Mouse (Mus musculus) liver, postnatal 0 days (tissue): ENCODE results near the gene Traf3. TPM values are rescaled to one million over a fixed set of nuclear protein-coding genes. Genes with fewer than 3 reads are reported as not detected.
A peak's percentile ranks its signal among the peaks of the same experiment; 100 is the strongest.

Experiments
- ATAC-seq: fragments of 200-750 bp; cut with Nextera tagmentation; 2 replicates; pipeline ENCODE4 v1.8.0; 2017; ENCODE audit warnings: mild to moderate bottlenecking, moderate library complexity
- DNase-seq: peaks from one replicate; pipeline ENCODE4 v3.0.0-alpha.2; 2016
- H3K27ac ChIP-seq: fragments of 300-500 bp; sonication (generic); 2 replicates; pipeline ENCODE4 v1.5.1; 2014; ENCODE audit warnings: antibody characterized with exemption, moderate library complexity, mild to moderate bottlenecking, low read depth
- H3K27me3 ChIP-seq: fragments of 300-500 bp; sonication (generic); 2 replicates; pipeline ENCODE4 v1.6.1; 2014; ENCODE audit warnings: low read length, control low read depth, mixed read lengths; ENCODE audit not compliant: insufficient read depth
- H3K36me3 ChIP-seq: fragments of 300-500 bp; sonication (generic); replicated peaks from 2 replicates; pipeline ENCODE4 v1.6.1; 2014; ENCODE audit warnings: mild to moderate bottlenecking, control low read depth, low read length, moderate library complexity, mixed read lengths; ENCODE audit not compliant: insufficient read depth
- H3K4me1 ChIP-seq: fragments of 300-500 bp; sonication (generic); 2 replicates; pipeline ENCODE4 v1.6.1; 2014; ENCODE audit warnings: antibody characterized with exemption, mild to moderate bottlenecking, control low read depth; ENCODE audit not compliant: insufficient read depth
- H3K4me2 ChIP-seq: fragments of 300-500 bp; sonication (generic); 2 replicates; pipeline ENCODE4 v1.6.1; 2014; ENCODE audit warnings: low read depth, mild to moderate bottlenecking, low read length, moderate library complexity, mixed read lengths
- H3K4me3 ChIP-seq: fragments of 300-500 bp; sonication (generic); 2 replicates; pipeline ENCODE4 v1.5.1; 2014; ENCODE audit warnings: low read depth, low read length
- H3K9ac ChIP-seq: fragments of 300-500 bp; sonication (generic); replicated peaks from 2 replicates; pipeline ENCODE4 v1.6.1; 2014; ENCODE audit warnings: mild to moderate bottlenecking, moderate library complexity
- H3K9me3 ChIP-seq: fragments of 300-500 bp; sonication (generic); 2 replicates; pipeline ENCODE4 v1.6.1; 2016; ENCODE audit warnings: mild to moderate bottlenecking, control low read depth, low read length, mixed read lengths
- CTCF ChIP-seq: sonication (generic); IDR thresholded peaks from 2 replicates; pipeline ENCODE4 v1.5.1; 2016; ENCODE audit warnings: antibody characterized with exemption, low read depth
- EP300 ChIP-seq: IDR thresholded peaks from 2 replicates; pipeline ENCODE4 v1.6.1; 2016; ENCODE audit warnings: antibody characterized with exemption, low read depth, mild to moderate bottlenecking
- WGBS: fragments of 180-500 bp; shearing (Covaris S2); extraction: QIAGEN DNeasy Blood & Tissue Kit; methylation state at CpG from one replicate; pipeline ENCODE4 v1.1.7; 2014; ENCODE audit not compliant: insufficient replicate concordance; 5-methylcytosine and 5-hydroxymethylcytosine counted together
- polyA plus RNA-seq: library from polyadenylated mRNA; unstranded; fragments of >200 nt; fragmentation: Nextera tagmentation; extraction: Ambion mirVana; gene quantifications from 2 replicates; pipeline ENCODE4 v1.2.1, GENCODE M21; 2015

Gene Traf3
- 1.9 and 2.5 TPM in 2 replicates for polyA plus RNA-seq

DNA sequence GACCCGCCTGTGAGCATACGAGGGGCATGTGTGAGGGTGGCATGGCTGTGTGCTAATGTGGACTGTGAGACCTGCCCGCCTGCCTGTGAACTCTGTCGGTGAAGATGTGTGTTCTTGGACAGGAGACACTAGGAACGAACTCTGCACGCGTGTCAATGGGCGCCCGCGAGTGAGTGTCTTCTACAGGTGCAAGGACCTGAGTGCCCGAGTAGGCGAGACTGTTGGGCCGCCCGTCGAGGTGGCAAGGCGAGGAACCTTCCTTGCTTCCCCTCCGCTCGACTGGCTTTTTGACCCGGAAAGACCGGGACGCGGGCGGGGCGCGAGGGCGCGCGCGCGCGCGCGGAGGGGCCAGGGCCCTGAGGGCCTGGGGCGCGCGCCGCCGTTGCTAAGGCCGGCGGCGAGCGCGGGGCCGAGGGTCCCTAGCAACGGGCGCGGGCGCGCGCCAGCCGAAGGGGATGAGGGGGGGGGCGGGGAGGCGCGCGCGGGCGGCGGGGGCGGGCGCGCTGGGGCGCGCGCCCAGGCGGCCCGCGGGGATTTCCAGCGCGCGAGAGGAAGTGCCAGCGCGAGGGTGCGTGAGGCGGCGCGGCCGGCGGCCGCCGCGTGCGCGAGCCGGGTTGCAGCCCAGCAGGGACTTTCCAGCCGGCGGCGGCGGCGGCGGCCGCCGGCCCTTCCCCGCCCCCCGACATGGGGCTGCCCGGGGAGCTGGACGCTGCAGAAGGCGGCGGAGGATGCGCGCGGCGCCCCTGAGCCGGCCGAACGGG is at the start of gene Traf3:
TSS of gene Traf3 (plus strand) at position 540 of the 761 bp plus-strand sequence.
- Histone ChIP-seq H3K27me3 (no peaks in the 10 kb centered on the region), H3K27ac (peak within 1 kb of the TSS; percentile 81), H3K9me3 (no peaks in the 10 kb centered on the region), H3K36me3 (no peaks in the 10 kb centered on the region), H3K9ac (peak within 1 kb of the TSS; percentile 78), H3K4me1 (peaks cover 39% of the 10 kb centered on the region), H3K4me2 (peak within 1 kb of the TSS; percentile 84), H3K4me3 (peak within 1 kb of the TSS; percentile 73)
- DNase-seq (peak; percentile 80), ATAC-seq (peak; percentile 73)
- 7% methylated on average over 40 of the region's 105 CpGs for WGBS
- TF ChIP-seq CTCF (no peak), EP300 (no peak)

DNA sequence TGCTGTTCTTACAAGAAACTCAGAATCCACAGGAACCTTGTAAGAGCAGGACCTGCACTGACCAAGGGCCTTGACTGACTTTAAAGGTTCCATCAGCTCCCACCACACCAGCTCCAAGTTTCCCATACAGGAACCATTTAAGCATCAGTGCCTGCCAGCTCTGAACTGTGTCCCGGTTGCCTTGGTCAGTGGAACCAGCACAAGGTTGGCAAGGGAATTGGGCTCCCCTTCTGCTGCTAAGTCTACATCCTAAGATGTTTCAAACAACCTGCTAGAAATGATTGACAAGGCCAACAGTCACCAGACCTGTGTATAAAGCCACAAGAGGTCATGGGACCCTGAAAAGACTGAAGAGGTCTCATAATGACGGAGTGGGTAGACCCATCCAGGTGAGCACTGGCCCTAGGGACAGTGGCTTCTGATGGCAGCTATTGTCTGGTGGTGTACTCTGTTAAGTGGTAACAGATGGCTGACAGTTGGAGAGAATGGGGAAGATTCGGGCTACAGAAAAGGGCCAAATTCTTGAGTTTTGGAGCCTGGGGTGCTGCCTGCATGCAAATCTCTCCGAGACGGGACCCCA is 46.6 kb upstream of the Traf3 start:
- Histone ChIP-seq H3K36me3 (peaks cover 20% of the 10 kb centered on the region), H3K9ac (no peak overlapping the region), H3K4me3 (no peak overlapping the region), H3K27ac (no peak overlapping the region), H3K4me1 (no peaks in the 10 kb centered on the region), H3K27me3 (no peaks in the 10 kb centered on the region), H3K4me2 (no peak overlapping the region), H3K9me3 (no peaks in the 10 kb centered on the region)
- no peak for DNase-seq
- TF ChIP-seq CTCF (no peak), EP300 (no peak)
- ATAC-seq, result no peak
- WGBS, result 88% methylated on average over 5 of the region's 5 CpGs

DNA sequence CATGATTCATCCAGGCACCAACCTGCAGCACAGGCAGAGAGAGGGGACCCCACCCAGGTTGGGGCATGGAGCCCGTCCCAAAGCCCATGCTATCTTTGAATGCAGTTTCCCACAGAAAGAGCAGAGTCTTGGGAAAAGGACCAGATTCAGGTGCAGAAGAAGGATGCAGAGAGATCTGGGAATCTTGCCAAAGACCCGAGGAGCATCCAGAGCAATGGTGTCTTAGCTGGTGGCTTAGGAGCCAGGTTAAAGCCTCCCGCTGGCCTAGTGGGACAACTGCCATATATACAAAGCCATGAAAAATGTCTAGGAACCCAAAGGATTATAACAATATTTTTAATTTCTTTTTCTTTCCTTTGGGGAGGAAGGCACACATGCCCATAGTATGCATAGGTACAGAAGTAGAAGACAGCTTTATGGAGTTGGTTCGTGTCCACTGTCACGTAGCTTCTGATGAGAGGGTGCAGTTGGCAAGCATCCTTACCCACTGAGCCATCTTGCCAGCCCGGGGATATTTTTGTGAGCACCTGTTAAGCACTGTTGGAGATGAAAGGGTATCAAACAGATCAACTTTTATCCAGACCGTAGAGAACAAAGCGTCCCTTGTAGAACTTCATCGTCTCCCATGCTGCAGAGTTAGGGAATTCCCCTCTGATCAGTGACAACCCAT is 45.1 kb upstream of the Traf3 start:
- 86% methylated on average over 9 of the region's 9 CpGs for WGBS
- H3K27me3 ChIP-seq, result no peaks in the 10 kb centered on the region
- TF ChIP-seq EP300 (no peak), CTCF (no peak)
- H3K27ac ChIP-seq, result no peak overlapping the region
- DNase-seq (no peak), ATAC-seq (no peak)
- no peak overlapping the region for H3K4me3 ChIP-seq
- peaks cover 16% of the 10 kb centered on the region for H3K36me3 ChIP-seq
- H3K9ac ChIP-seq, result no peak overlapping the region
- no peaks in the 10 kb centered on the region for H3K4me1 ChIP-seq
- H3K9me3 ChIP-seq, result no peaks in the 10 kb centered on the region
- no peak overlapping the region for H3K4me2 ChIP-seq

GRCm38 (mm10) chr12:111122332-111122852 is 43.8 kb upstream of the Traf3 start:
- TF ChIP-seq CTCF (peak; percentile 78), EP300 (no peak)
- Histone ChIP-seq H3K4me3 (no peak overlapping the region), H3K4me1 (no peaks in the 10 kb centered on the region), H3K36me3 (peaks cover 4% of the 10 kb centered on the region; the same call in 1 of the 2 replicates), H3K27ac (no peak overlapping the region), H3K4me2 (no peak overlapping the region), H3K9ac (no peak overlapping the region), H3K9me3 (no peaks in the 10 kb centered on the region), H3K27me3 (no peaks in the 10 kb centered on the region)
- peak; percentile 38 for DNase-seq
- ATAC-seq, result no peak

DNA sequence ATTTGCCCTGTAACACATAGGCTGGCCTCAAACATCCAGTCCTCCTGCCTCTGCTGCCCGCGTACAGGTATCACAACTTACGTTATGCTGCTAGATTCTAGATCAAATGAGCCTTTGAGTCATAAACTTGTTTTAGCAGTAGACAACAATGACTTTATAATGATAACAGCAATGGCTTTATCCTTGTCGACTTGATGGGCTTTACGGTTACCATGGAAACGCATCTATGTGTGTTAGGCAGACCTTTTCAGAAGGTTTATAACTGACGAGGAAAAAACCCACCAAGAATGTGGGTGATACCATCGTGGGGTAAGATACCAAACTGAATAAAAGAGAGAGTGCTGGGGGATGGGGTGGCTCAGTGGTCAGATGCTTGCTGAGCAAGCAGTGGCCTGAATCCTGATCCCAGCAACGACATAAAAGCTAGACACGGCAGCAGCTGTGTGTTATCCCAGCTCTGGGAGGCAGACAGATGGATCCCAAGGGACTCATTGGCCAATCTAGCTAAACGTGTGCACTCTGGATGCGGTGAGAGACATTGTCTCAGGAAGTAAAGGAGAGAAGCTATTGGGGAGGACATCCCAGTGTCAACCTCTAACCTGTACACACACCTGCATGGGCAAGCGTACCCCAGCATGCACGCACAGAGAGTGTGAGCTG is 41.4 kb upstream of the Traf3 start:
- Histone ChIP-seq H3K27ac (no peak overlapping the region), H3K27me3 (no peaks in the 10 kb centered on the region), H3K9me3 (no peaks in the 10 kb centered on the region), H3K9ac (no peak overlapping the region), H3K4me2 (no peak overlapping the region), H3K4me1 (no peaks in the 10 kb centered on the region), H3K4me3 (no peak overlapping the region), H3K36me3 (peaks cover 4% of the 10 kb centered on the region; the same call in 1 of the 2 replicates)
- WGBS, result 84% methylated on average over 14 of the region's 14 CpGs
- DNase-seq (no peak), ATAC-seq (no peak)
- TF ChIP-seq EP300, result no peak
- TF ChIP-seq CTCF, result no peak

GRCm38 (mm10) chr12:111125666-111126065 is 40.5 kb upstream of the Traf3 start:
- ATAC-seq (no peak), DNase-seq (no peak)
- Histone ChIP-seq H3K27me3 (no peaks in the 10 kb centered on the region), H3K4me2 (no peak overlapping the region), H3K4me3 (no peak overlapping the region), H3K36me3 (no peaks in the 10 kb centered on the region), H3K9ac (no peak overlapping the region), H3K27ac (no peak overlapping the region), H3K4me1 (no peaks in the 10 kb centered on the region), H3K9me3 (no peaks in the 10 kb centered on the region)
- TF ChIP-seq CTCF (no peak), EP300 (no peak)
- 74% methylated on average over 6 of the region's 6 CpGs for WGBS
